Mouse (Mus musculus) C2C12 (cell line): ENCODE results near the gene Opn3.

Experiments
- CEBPB ChIP-seq: IDR thresholded peaks from one replicate; pipeline ENCODE4 v1.6.1; 2011; ENCODE audit warnings: low read depth, mild to moderate bottlenecking, control low read depth, moderate library complexity
- CTCF ChIP-seq: IDR thresholded peaks from one replicate; pipeline ENCODE4 v1.5.1; 2011; ENCODE audit not compliant: control insufficient read depth, insufficient read depth, insufficient read length
- MAX ChIP-seq: IDR thresholded peaks from one replicate; pipeline ENCODE4 v1.6.1; 2011; ENCODE audit warnings: mild to moderate bottlenecking, control low read depth
- MYOD1 ChIP-seq: IDR thresholded peaks from one replicate; pipeline ENCODE4 v1.6.1; 2011; ENCODE audit warnings: low read depth; ENCODE audit not compliant: control insufficient read depth, insufficient read length
- USF1 ChIP-seq: IDR thresholded peaks from one replicate; pipeline ENCODE4 v1.6.1; 2011; ENCODE audit warnings: low read depth, mild to moderate bottlenecking, control low read depth, moderate library complexity

GRCm38 (mm10) chr1:175707599-175707998 lies 15.0 kb upstream of the Opn3 start:
- TF ChIP-seq CTCF (no peak), USF1 (no peak), CEBPB (no peak), MAX (no peak), MYOD1 (no peak)
